Mouse (Mus musculus) right cerebral cortex, postnatal 14 days (tissue): Measurements from ENCODE around the gene Gm9999.
"Not testable (repeated sequence)": the region's sequence is repeated elsewhere in the genome, so short reads cannot be mapped to it uniquely, and the experiment has no call there.

Source experiments
- DNase-seq: peaks from one replicate; pipeline ENCODE4 v3.0.0; 2022

Gene Gm9999

GRCm38 (mm10) chr7:47000644-47000983, 17.2 kb downstream of the Gm9999 start:
- DNase-seq = no peak

- no peak for DNase-seq
These were observed 17.9 kb downstream of the Gm9999 start for GRCm38 (mm10) chr7:47001125-47001899.

DNA sequence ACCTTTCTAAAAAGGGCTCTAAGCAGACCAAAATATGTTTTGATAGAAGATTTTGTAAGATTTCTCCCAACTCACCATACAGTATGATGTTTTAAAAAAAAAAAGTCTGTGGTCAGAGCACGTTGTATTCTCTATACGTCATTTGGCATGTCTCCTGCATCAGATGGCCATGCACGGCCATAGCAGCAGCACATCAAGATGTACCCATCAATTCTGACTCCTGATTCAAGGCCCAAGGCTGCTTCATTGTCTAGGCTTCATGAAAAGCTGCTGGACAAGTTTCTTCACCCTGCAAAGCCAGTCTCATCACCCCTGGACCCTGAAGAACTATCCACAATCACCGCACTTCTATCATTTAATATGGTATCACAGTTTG, 18.5 kb downstream of the Gm9999 start:
- no peak for DNase-seq

- no peak for DNase-seq
These were observed 20.2 kb downstream of the Gm9999 start for GRCm38 (mm10) chr7:47003411-47004115.

DNA sequence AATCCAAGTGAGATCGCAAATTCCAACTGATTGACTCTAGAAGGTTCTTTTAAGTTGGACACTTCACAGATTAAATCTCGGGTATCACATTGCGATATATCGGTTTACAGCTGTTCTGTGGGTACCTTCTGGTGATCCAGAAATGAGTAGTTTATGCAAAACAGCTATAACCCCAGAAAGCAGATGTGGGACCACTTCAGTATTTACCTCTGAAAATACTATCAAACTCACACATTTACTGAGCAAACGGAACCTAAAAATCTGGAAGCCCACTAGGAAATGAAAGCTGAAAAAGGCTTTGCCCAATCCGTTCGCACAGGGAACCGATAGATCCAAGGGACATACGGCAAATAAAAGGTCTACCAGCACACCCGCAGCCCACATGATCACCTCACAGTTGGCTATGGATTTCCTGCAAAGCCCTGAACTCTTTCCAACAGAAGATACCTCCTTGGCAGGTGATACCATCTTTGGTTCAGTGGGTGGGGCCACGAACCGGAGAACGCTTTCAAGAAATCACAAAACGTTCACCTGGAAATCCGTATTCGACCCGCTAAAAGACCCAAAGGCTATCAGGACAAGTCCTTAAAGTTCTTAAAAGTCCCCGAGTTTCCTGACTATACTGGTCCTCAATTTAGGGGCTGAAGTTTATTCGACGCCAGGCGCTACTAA, 23.9 kb downstream of the Gm9999 start:
- DNase-seq = no peak

DNA sequence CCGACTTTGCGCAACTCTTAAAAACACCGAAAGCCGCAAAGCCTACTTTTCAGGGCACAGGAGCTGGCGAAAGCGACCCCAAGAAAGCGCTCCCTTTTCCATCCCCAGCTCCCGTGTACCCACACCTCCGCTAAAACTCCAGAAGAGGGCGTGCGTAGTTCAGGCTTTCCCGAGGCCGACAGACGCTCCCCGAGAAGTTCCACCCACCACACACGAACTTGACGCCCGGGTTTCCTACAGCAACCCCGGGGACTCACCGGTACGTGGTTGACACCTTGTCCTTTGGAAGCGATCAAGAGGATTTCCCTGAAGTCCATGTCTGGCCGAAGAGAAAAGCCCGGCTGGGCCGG, 24.4 kb downstream of the Gm9999 start:
- no peak for DNase-seq

DNA sequence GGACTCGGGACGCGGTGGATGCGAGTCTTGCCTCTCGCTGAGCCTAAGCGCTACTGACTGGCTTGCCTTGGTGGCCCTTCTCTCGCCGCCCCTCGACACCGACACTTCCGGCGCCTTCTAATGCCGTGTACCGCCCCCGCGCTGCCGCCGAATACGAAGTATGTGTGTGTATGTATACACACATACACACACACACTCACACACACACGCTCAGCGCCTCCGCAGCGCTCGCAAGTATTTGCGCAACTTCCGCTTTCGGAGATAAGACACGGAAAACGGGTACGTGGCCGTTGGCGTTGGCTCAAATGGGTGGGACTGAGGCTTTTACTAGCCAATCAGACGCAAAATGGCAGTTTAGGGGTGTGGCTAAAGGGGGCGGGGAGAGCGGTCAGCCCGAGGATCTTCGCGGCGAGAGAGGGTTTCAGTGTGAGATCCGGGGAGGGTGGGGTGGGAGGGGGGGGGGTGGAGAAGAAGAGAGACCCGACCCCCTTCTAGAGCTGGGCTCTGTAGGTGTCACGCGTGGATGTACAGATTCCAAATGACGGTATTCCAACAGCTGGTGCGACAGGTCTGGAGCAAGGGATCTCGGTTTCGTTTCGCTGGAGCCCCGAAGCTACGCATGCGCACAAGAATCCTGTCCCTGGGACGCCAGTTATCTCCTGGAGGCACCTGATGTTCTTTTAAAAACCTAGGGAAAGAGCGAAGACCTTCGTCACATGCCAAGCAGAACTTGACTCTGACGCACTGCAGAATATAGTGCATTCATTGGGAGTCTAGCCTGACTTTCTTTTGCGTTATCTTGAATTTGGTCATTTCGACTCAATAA, 25.0 kb downstream of the Gm9999 start, which contains the start of gene Spty2d1:
Gene Spty2d1, minus strand, starts transcription at position 244 of the 826 bp plus-strand sequence.
- peak; percentile 99 for DNase-seq

DNA sequence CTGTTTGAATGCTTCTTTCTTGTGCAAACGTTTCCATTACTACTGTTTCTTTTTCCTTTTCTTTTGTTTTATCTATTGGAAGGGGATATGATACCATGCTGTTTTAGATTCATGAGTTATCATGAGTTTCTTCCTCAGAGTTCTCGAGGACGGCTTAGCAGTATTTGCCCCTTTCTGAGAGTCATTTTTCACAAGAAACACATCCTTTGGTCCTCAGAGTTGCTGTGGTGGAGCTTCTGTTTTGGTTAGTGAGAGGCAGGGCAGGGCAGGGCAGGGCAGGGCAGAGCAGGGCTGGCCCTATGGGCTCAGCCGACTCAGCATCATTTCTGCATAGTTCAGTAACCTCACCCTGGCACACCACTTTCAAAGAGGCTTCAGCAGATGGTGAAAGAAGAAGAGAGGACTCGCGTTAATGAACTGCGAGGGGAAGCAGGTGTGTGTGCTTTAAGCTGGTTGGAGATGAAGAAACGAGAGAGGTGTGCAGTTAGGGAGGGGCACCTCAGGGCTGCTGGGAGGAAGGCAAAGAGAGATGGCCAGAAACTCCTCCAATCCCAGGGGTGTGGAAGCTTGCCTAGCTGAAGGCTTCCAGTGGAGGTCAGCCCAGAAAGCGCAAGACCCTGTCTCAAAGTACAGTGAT, 29.9 kb downstream of the Gm9999 start:
- no peak for DNase-seq

GRCm38 (mm10) chr7:47014564-47015389, 31.4 kb downstream of the Gm9999 start:
- no peak for DNase-seq

GRCm38 (mm10) chr7:47015390-47016065, 32.1 kb downstream of the Gm9999 start:
- DNase-seq = peak; percentile 69

GRCm38 (mm10) chr7:47016602-47017001, 33.2 kb downstream of the Gm9999 start:
- DNase-seq = no peak

DNA sequence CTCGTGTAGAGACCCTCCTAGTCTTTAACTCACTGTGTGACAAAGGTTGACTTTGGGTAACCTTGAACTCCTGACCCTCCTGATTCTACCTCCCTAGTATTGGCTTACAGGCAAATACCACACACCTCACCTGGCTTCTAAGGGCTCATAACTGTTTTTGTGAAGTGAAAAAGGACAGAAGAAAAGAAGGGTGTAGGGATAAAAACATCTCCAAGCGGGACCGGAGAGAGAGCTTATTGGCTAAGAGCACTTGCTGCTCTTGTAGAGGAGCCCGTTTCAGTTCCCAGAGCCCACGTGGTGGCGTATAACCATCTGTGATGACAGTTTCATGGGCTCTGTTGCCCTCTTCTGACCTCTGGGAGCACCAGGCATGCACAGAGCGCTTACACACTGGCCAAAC, 33.8 kb downstream of the Gm9999 start:
- no peak for DNase-seq

DNA sequence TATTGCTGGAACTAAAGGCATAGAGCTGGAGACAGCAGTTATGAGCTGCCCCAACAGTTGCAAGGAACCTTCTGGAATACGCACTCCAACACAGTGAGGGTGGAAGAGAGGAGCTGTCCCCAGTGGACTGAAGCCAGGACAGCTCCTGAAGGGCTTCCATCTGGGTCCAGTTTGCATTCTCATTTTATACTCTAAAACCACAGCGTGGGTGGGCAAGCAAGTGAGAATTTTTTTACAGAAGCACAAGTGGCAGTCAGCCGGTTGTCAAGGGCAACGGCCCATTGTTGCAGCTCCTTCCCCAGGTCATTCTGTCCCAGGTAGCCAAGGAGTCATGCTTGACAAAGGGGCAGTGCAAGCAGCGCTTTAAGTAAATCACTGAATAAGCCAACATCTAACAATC, 36.3 kb downstream of the Gm9999 start:
- DNase-seq = peak; percentile 50

GRCm38 (mm10) chr7:47020956-47021355, 37.6 kb downstream of the Gm9999 start:
- no peak for DNase-seq

DNA sequence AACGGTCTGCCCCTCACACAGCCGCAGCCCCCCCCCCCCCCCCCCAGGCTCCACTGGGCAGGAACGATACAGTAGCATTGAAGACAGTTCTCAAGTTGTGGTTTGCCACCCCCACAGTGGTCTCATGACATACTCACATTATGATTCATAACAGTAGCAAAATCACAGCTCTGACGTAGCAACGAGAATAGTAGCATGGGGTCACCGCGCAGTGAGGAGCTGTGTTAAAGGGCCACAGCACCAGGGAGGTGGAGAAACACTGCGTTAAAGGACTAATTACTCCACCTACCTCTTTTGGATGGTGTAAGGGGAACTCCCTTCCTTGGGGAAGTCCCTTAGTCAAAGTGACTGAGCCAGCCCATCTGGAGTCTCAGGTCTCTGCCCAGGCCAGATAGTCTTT, 39.1 kb downstream of the Gm9999 start:
- DNase-seq = no peak

GRCm38 (mm10) chr7:47023530-47023929, 40.1 kb downstream of the Gm9999 start:
- peak; percentile 85 for DNase-seq

- no peak for DNase-seq
These were observed 41.1 kb downstream of the Gm9999 start for GRCm38 (mm10) chr7:47024454-47024853.

DNA sequence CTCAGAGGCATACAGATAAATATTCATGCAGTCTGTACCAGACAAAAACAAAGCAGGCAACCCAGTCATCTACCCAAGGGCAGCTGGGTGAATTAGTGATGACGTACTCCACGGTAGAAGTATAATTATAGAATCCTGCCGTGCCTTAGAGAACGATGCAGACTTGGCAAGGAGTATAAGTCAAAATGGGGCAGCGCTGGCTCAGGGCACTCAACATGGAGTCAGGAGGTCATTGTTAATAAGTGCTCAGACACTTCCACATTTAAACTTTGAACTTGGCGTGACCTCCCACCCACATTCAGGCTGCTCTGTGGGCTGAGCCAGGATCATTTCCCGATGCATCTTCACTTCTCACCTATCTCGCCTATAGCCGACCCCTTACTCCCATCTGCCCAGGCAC, 42.0 kb downstream of the Gm9999 start:
- DNase-seq = no peak

DNA sequence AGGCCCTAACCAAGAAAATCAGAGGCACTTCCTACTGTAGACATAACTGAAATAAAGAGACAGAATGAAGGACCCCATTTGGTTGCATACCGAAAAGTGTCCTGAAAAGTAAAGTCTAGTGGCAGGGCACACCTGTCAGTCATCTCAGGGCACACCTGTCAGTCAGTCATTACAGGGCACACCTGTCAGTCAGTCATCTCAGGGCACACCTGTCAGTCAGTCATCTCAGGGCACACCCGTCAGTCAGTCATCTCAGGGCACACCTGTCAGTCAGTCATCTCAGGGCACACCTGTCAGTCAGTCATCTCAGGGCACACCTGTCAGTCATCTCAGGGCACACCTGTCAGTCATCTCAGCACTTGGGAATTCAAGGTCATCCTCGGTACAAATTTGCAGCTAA, 43.5 kb downstream of the Gm9999 start:
- DNase-seq = not testable (repeated sequence)

DNA sequence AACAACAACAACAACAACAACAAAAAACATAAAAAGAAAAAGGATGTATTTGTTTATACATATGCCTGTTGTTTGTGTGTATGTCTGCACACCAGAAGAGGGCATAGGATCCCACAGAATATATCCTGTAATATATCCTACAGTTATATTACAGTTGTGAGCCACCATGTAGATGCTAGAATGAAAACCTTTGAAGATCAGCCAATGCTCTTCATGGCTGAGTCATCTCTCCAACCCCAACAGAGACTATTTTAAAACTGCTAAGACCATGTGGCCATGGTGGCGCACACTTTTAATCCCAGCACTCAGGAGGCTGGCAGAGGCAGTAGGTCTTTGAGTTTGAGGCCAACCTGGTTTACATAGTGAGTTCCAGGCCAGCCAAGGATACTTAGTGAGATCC, 44.1 kb downstream of the Gm9999 start:
- DNase-seq = no peak
